Mouse (Mus musculus) heart, postnatal 0 days (tissue): ENCODE data around the gene P4ha1.

ENCODE experiments used
- CTCF ChIP-seq: IDR thresholded peaks from 2 replicates; pipeline ENCODE4 v1.5.1; 2016; ENCODE audit warnings: antibody characterized with exemption, control low read depth, low read depth
- EP300 ChIP-seq: IDR thresholded peaks from 2 replicates; pipeline ENCODE4 v1.6.1; 2016; ENCODE audit warnings: antibody characterized with exemption, low read depth

DNA sequence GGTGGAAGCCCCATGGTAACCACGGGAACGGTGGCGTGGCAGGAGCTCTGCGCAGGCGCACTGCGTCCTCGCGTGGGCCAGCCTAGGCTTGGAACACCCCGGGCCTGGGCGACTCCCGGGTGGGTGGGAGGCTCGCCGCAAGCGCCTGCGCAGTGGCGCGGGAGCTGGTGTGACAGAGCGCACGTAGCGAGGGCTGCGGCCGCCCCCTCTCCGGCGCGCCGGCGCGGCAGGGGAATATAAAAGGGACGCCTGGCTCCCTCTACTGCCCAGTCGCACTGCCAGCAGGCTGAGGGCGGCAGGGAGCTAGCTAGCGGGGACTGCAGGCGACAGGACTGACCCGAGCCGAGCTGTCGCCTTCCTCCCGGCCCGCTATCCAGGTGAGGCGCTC, at the start of gene P4ha1:
- TF ChIP-seq EP300: no peak
- TF ChIP-seq CTCF: peak; percentile 77
